ENCODE assay signal across 7 mouse cellular contexts in genomic region chr8:83874881-83875655, GRCm38 (mm10). TPM values are rescaled to one million over a fixed set of nuclear protein-coding genes. Genes with fewer than 3 reads are reported as not detected.
DNase-seq lines count a peak whose midpoint lies in the region; ATAC-seq and TF ChIP-seq lines count a peak whose summit lies in the region.

No protein-coding gene starts in this region.

- ATAC-seq in hindbrain, postnatal 0 days = peak; percentile 85
- peak; percentile 91 for ATAC-seq in limb, embryonic 15.5 days (ENCODE audit: insufficient number of reproducible peaks, low FRiP score, low TSS enrichment, low read depth)
- peak; percentile 86 for ATAC-seq in midbrain, postnatal 0 days (ENCODE audit: low FRiP score)

- DNase-seq in adrenal gland, postnatal 10 days = peak; percentile 63
- peak; percentile 87 for DNase-seq in cerebellum, adult 9-11 months
- DNase-seq in frontal cortex, postnatal 36 days (ENCODE audit: low spot score in 2 of 2) = peak; percentile 46 to 65
- DNase-seq in hindbrain, postnatal 0 days (ENCODE audit: low spot score) = peak; percentile 88
- peak; percentile 87 for DNase-seq in midbrain, postnatal 0 days (ENCODE audit: low spot score)
- peak; percentile 66 for DNase-seq in testis, postnatal 14 days (ENCODE audit: low spot score)

- H3K36me3 ChIP-seq in hindbrain, postnatal 0 days (ENCODE audit: insufficient read depth, low read length) = no peaks in the 10 kb centered on the region
- no peaks in the 10 kb centered on the region for H3K36me3 ChIP-seq in limb, embryonic 15.5 days
- no peaks in the 10 kb centered on the region for H3K36me3 ChIP-seq in midbrain, postnatal 0 days (ENCODE audit: insufficient read depth, low read length)

- H3K4me1 ChIP-seq in hindbrain, postnatal 0 days (ENCODE audit: insufficient read depth, low read length) = peaks cover 11% of the 10 kb centered on the region; the same call in 1 of the 2 replicates
- peaks cover 20% of the 10 kb centered on the region for H3K4me1 ChIP-seq in limb, embryonic 15.5 days
- H3K4me1 ChIP-seq in midbrain, postnatal 0 days (ENCODE audit: insufficient read depth, low read length) = peaks cover 17% of the 10 kb centered on the region

- under 1% methylated on average over 57 of the region's 66 CpGs for WGBS in hindbrain, postnatal 0 days
- WGBS in limb, embryonic 15.5 days = under 1% methylated on average over 61 of the region's 66 CpGs
- WGBS in midbrain, postnatal 0 days = under 1% methylated on average over 55 of the region's 66 CpGs

- H3K27me3 ChIP-seq in hindbrain, postnatal 0 days (ENCODE audit: insufficient read depth, low read length) = no peaks in the 10 kb centered on the region
- 0 out of 2 replicates have a peak, but pooled peaks cover 11% of the 10 kb centered on the region for H3K27me3 ChIP-seq in limb, embryonic 15.5 days
- H3K27me3 ChIP-seq in midbrain, postnatal 0 days (ENCODE audit: insufficient read depth, low read length) = no peaks in the 10 kb centered on the region

- peak overlapping the region; percentile 97 for H3K4me2 ChIP-seq in hindbrain, postnatal 0 days (ENCODE audit: low read depth, low read length)
- H3K4me2 ChIP-seq in limb, embryonic 15.5 days = peak overlapping the region; percentile 90
- H3K4me2 ChIP-seq in midbrain, postnatal 0 days (ENCODE audit: low read depth, low read length, poor library complexity, severe bottlenecking) = peak overlapping the region; percentile 94

- peak overlapping the region; percentile 70 for H3K4me3 ChIP-seq in hindbrain, postnatal 0 days (ENCODE audit: low read length)
- H3K4me3 ChIP-seq in limb, embryonic 15.5 days = peak overlapping the region; percentile 72
- H3K4me3 ChIP-seq in midbrain, postnatal 0 days (ENCODE audit: low read depth, low read length) = peak overlapping the region; percentile 73

- no peak for TF ChIP-seq CTCF in hindbrain, postnatal 0 days (IDR thresholded peaks at IDR 0.05; ENCODE audit: low read depth)
- TF ChIP-seq CTCF in midbrain, postnatal 0 days (IDR thresholded peaks at IDR 0.05) = 0 out of 2 replicates have a peak, but pooled peaks have one; percentile 2

- H3K27ac ChIP-seq in hindbrain, postnatal 0 days = peak overlapping the region; percentile 92
- peak overlapping the region; percentile 89 for H3K27ac ChIP-seq in limb, embryonic 15.5 days
- peak overlapping the region; percentile 91 for H3K27ac ChIP-seq in midbrain, postnatal 0 days (ENCODE audit: low read depth, low read length)

- H3K9ac ChIP-seq in hindbrain, postnatal 0 days (replicated peaks; ENCODE audit: low read length) = peak overlapping the region; percentile 89
- H3K9ac ChIP-seq in limb, embryonic 15.5 days = peak overlapping the region; percentile 73
- peak overlapping the region; percentile 87 for H3K9ac ChIP-seq in midbrain, postnatal 0 days (replicated peaks; ENCODE audit: low read length, poor library complexity, severe bottlenecking)

- no peaks in the 10 kb centered on the region for H3K9me3 ChIP-seq in hindbrain, postnatal 0 days (ENCODE audit: low read length)
- no peaks in the 10 kb centered on the region for H3K9me3 ChIP-seq in limb, embryonic 15.5 days
- H3K9me3 ChIP-seq in midbrain, postnatal 0 days (ENCODE audit: low read length) = no peaks in the 10 kb centered on the region

RNA-seq across cellular contexts. Expression of gene Adgrl1, which starts 24.8 kb away (rescaled TPM):
- 10 to 100 TPM; 48.7 to 60.4 TPM for total RNA-seq in adrenal gland, postnatal 10 days (2021)
- total RNA-seq in hindbrain, postnatal 0 days (2014; rRNA removed) = 393 and 469 TPM in 2 replicates
- polyA plus RNA-seq in hindbrain, postnatal 0 days (2015; fragmentation: Nextera tagmentation; extraction: Ambion mirVana) = 54.2 and 54.6 TPM in 2 replicates
- 17.2 and 23.5 TPM in 2 replicates for polyA plus RNA-seq in limb, embryonic 15.5 days (2015; fragmentation: Nextera tagmentation; extraction: Ambion mirVana)
- 394 and 593 TPM in 2 replicates for total RNA-seq in midbrain, postnatal 0 days (2014; rRNA removed)
- 55.5 and 55.9 TPM in 2 replicates for polyA plus RNA-seq in midbrain, postnatal 0 days (2015; fragmentation: Nextera tagmentation; extraction: Ambion mirVana)

Comparison
In these comparisons a context has a peak if more than half of its experiments do, and no peak if none do; other contexts are left out.
1. Peak in every context shown above with its lines: DNase-seq, ATAC-seq, H3K4me3 ChIP-seq and H3K27ac ChIP-seq.